Mouse (Mus musculus): ENCODE data around the gene Tnfsf10. TPM values are rescaled to one million over a fixed set of nuclear protein-coding genes. Genes with fewer than 3 reads are reported as not detected.

The Tnfsf10 gene
- polyA plus RNA-seq (2015; fragmentation: Illumina TruSeq; extraction: RNeasy Lipid Tissue Mini Kit (QIAGEN cat#74804); ENCODE audit: insufficient read depth, low read depth, low replicate concordance), result 7.7 TPM

GRCm38 (mm10) chr3:27316559-27317287, at the start of gene Tnfsf10:
Gene Tnfsf10, plus strand, starts transcription at chr3:27317028.

GRCm38 (mm10) chr3:27371276-27371621, 54.4 kb downstream of the Tnfsf10 start, which contains the start of gene Ghsr:
Gene Ghsr, plus strand, starts transcription at chr3:27371351.

Other genes starting within 250 kb of the Tnfsf10 start
- 1.00 TPM for gene Ect2, start 163.2 kb upstream of the Tnfsf10 start, polyA plus RNA-seq (2015; fragmentation: Illumina TruSeq; extraction: RNeasy Lipid Tissue Mini Kit (QIAGEN cat#74804); ENCODE audit: insufficient read depth, low read depth, low replicate concordance)
- 4.0 TPM for gene Nceh1, start 134.1 kb upstream of the Tnfsf10 start, polyA plus RNA-seq (2015; fragmentation: Illumina TruSeq; extraction: RNeasy Lipid Tissue Mini Kit (QIAGEN cat#74804); ENCODE audit: insufficient read depth, low read depth, low replicate concordance)
- not detected for gene Ghsr, start 54.3 kb downstream of the Tnfsf10 start, polyA plus RNA-seq (2015; fragmentation: Illumina TruSeq; extraction: RNeasy Lipid Tissue Mini Kit (QIAGEN cat#74804); ENCODE audit: insufficient read depth, low read depth, low replicate concordance)